Mouse (Mus musculus): ENCODE results near the gene Tmem136. TPM values are rescaled to one million over a fixed set of nuclear protein-coding genes. Genes with fewer than 3 reads are reported as not detected.
"Not testable (repeated sequence)": the region's sequence is repeated elsewhere in the genome, so short reads cannot be mapped to it uniquely, and the experiment has no call there.

The Tmem136 gene
- 10 to 100 TPM in 2 of 4 experiments, 1 to 10 TPM in 2; 6.6 to 15.3 (median 11.1) TPM for total RNA-seq (2022)

- no peak for DNase-seq
Measured at GRCm38 (mm10) chr9:43116134-43116996, at the start of gene Tmem136. Gene Tmem136, minus strand, starts transcription at chr9:43116570.

- no peak for DNase-seq
Measured at GRCm38 (mm10) chr9:43155960-43156359, 39.6 kb upstream of the Tmem136 start.

GRCm38 (mm10) chr9:43151779-43152178 is 35.4 kb upstream of the Tmem136 start:
- DNase-seq = no peak

- no peak for DNase-seq
Measured at GRCm38 (mm10) chr9:43150957-43151356, 34.6 kb upstream of the Tmem136 start.

- no peak for DNase-seq
Measured at GRCm38 (mm10) chr9:43150075-43150474, 33.7 kb upstream of the Tmem136 start.

GRCm38 (mm10) chr9:43149498-43149897 is 33.1 kb upstream of the Tmem136 start:
- DNase-seq = no peak

GRCm38 (mm10) chr9:43145196-43145595 is 28.8 kb upstream of the Tmem136 start:
- no peak for DNase-seq

GRCm38 (mm10) chr9:43144206-43144810 is 27.9 kb upstream of the Tmem136 start:
- no peak for DNase-seq

GRCm38 (mm10) chr9:43141839-43142238 is 25.5 kb upstream of the Tmem136 start:
- DNase-seq = peak; percentile 36

- no peak for DNase-seq
Measured at GRCm38 (mm10) chr9:43133525-43133924, 17.2 kb upstream of the Tmem136 start.

GRCm38 (mm10) chr9:43132380-43132779 is 16.0 kb upstream of the Tmem136 start:
- no peak for DNase-seq

GRCm38 (mm10) chr9:43131940-43132339 is 15.6 kb upstream of the Tmem136 start:
- no peak for DNase-seq

- no peak for DNase-seq
Measured at GRCm38 (mm10) chr9:43130684-43131083, 14.3 kb upstream of the Tmem136 start.

GRCm38 (mm10) chr9:43127101-43127787 is 10.9 kb upstream of the Tmem136 start:
- peak; percentile 55 for DNase-seq

- no peak for DNase-seq
Measured at GRCm38 (mm10) chr9:43122379-43122778, 6.0 kb upstream of the Tmem136 start.

- DNase-seq = not testable (repeated sequence)
Measured at GRCm38 (mm10) chr9:43121948-43122347, 5.6 kb upstream of the Tmem136 start.

- no peak for DNase-seq
Measured at GRCm38 (mm10) chr9:43116997-43117336, 597 bp upstream of the Tmem136 start.

- no peak for DNase-seq
Measured at GRCm38 (mm10) chr9:43115431-43116133, 788 bp downstream of the Tmem136 start.

GRCm38 (mm10) chr9:43114833-43115232 is 1.5 kb downstream of the Tmem136 start:
- DNase-seq = no peak

- no peak for DNase-seq
Measured at GRCm38 (mm10) chr9:43110286-43110980, 5.9 kb downstream of the Tmem136 start.

- no peak for DNase-seq
Measured at GRCm38 (mm10) chr9:43109125-43109524, 7.2 kb downstream of the Tmem136 start.

GRCm38 (mm10) chr9:43108721-43109120 is 7.6 kb downstream of the Tmem136 start:
- no peak for DNase-seq

Measured in adrenal gland, adult 8-10 months (tissue).